Mouse (Mus musculus): ENCODE measurements around the gene Pln. TPM values are rescaled to one million over a fixed set of nuclear protein-coding genes. Genes with fewer than 3 reads are reported as not detected.

Pln gene
- polyA plus RNA-seq (2012; rRNA removed): 18.0 and 27.8 TPM in 2 replicates

GRCm38 (mm10) chr10:53337162-53337923 is at the start of gene Pln:
Gene Pln (plus strand): TSS chr10:53337667.

GRCm38 (mm10) chr10:53379709-53380106 is 42.2 kb downstream of the Pln start, which contains the start of gene Cep85l:
Gene Cep85l (minus strand): TSS chr10:53379947.

Other genes with a start within 250 kb of the Pln start
- gene Cep85l, start 42.3 kb downstream of the Pln start, polyA plus RNA-seq (2012; rRNA removed): 1.0 TPM in 2 replicates